Mouse (Mus musculus) heart, embryonic 13.5 days (tissue): ENCODE measurements around the gene Pard3. TPM values are rescaled to one million over a fixed set of nuclear protein-coding genes. Genes with fewer than 3 reads are reported as not detected.

ENCODE experiments used
- ATAC-seq: fragments of 200-750 bp; cut with Nextera tagmentation; 2 replicates; pipeline ENCODE4 v1.8.0; 2017; ENCODE audit warnings: moderate TSS enrichment; ENCODE audit not compliant: insufficient number of reproducible peaks, low FRiP score, low TSS enrichment; ENCODE audit errors: extremely low read depth
- H3K27ac ChIP-seq: fragments of 300-500 bp; sonication (generic); replicated peaks from 2 replicates; pipeline ENCODE4 v1.5.1; 2015; ENCODE audit warnings: moderate library complexity, mild to moderate bottlenecking, inconsistent platforms
- H3K27me3 ChIP-seq: fragments of 300-500 bp; sonication (generic); replicated peaks from 2 replicates; pipeline ENCODE4 v1.6.1; 2015; ENCODE audit warnings: mild to moderate bottlenecking, inconsistent platforms
- H3K36me3 ChIP-seq: fragments of 300-500 bp; sonication (generic); 2 replicates; pipeline ENCODE4 v1.6.1; 2015; ENCODE audit warnings: mild to moderate bottlenecking, inconsistent platforms
- H3K4me1 ChIP-seq: fragments of 300-500 bp; sonication (generic); 2 replicates; pipeline ENCODE4 v1.6.1; 2015; ENCODE audit warnings: inconsistent platforms
- H3K4me2 ChIP-seq: fragments of 300-500 bp; sonication (generic); 2 replicates; pipeline ENCODE4 v1.6.1; 2015; ENCODE audit warnings: inconsistent platforms, mild to moderate bottlenecking, moderate library complexity
- H3K4me3 ChIP-seq: fragments of 300-500 bp; sonication (generic); 2 replicates; pipeline ENCODE4 v1.5.1; 2015; ENCODE audit warnings: moderate library complexity, mild to moderate bottlenecking, inconsistent platforms
- H3K9ac ChIP-seq: fragments of 300-500 bp; sonication (generic); 2 replicates; pipeline ENCODE4 v1.6.1; 2015; ENCODE audit warnings: inconsistent platforms, mild to moderate bottlenecking, moderate library complexity
- H3K9me3 ChIP-seq: fragments of 300-500 bp; sonication (generic); 2 replicates; pipeline ENCODE4 v1.6.1; 2016; ENCODE audit warnings: inconsistent platforms
- WGBS: fragments of 180-500 bp; shearing (Covaris S2); methylation state at CpG from one replicate; pipeline ENCODE4 v1.1.7; 2015; ENCODE audit warnings: mixed read lengths; 5-methylcytosine and 5-hydroxymethylcytosine counted together
- polyA plus RNA-seq: library from polyadenylated mRNA; unstranded; fragments of >200 nt; fragmentation: Nextera tagmentation; extraction: Ambion mirVana; gene quantifications from 2 replicates; pipeline ENCODE4 v1.2.1, GENCODE M21; 2015

Gene Pard3
- polyA plus RNA-seq, 1 experiment from 2014 or later: 15.0 TPM

DNA sequence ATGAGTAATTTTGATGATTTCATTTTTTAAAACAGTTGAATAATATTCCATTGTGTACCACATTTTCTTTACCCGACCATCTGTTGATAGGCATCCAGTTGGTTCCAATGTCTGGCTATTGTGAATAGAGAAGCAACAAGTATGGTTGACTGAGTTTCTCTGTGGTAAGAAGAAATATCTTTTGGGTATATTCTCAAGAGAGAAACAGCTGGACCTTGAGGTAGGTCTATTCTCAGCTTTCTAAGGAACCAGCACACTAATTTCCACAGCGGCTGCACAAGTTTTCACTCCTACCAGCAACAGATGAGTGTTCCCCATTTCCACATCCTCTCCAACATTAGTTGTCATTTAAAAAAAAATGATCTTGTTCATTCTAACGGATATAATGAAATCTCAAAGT, 558.4 kb downstream of the Pard3 start:
- Histone ChIP-seq H3K4me3 (no peak overlapping the region), H3K9ac (no peak overlapping the region), H3K36me3 (no peaks in the 10 kb centered on the region), H3K4me1 (peaks cover 9% of the 10 kb centered on the region), H3K9me3 (no peaks in the 10 kb centered on the region), H3K27ac (no peak overlapping the region), H3K27me3 (no peaks in the 10 kb centered on the region), H3K4me2 (no peak overlapping the region)
- 83% methylated on average over 3 of the region's 3 CpGs for WGBS
- ATAC-seq: no peak

- Histone ChIP-seq H3K9ac (no peak overlapping the region), H3K36me3 (no peaks in the 10 kb centered on the region), H3K9me3 (no peaks in the 10 kb centered on the region), H3K4me2 (no peak overlapping the region), H3K27ac (no peak overlapping the region), H3K4me1 (no peaks in the 10 kb centered on the region), H3K27me3 (no peaks in the 10 kb centered on the region), H3K4me3 (no peak overlapping the region)
- no peak for ATAC-seq
- 71% methylated on average over 9 of the region's 9 CpGs for WGBS
These were observed 574.8 kb downstream of the Pard3 start for GRCm38 (mm10) chr8:127638232-127639087.

- Histone ChIP-seq H3K4me3 (no peak overlapping the region), H3K4me1 (no peaks in the 10 kb centered on the region), H3K9ac (no peak overlapping the region), H3K27ac (no peak overlapping the region), H3K36me3 (no peaks in the 10 kb centered on the region), H3K27me3 (no peaks in the 10 kb centered on the region), H3K4me2 (no peak overlapping the region), H3K9me3 (no peaks in the 10 kb centered on the region)
- ATAC-seq: no peak
- WGBS: 85% methylated on average over 4 of the region's 4 CpGs
These were observed 575.4 kb downstream of the Pard3 start for GRCm38 (mm10) chr8:127639088-127639453.

DNA sequence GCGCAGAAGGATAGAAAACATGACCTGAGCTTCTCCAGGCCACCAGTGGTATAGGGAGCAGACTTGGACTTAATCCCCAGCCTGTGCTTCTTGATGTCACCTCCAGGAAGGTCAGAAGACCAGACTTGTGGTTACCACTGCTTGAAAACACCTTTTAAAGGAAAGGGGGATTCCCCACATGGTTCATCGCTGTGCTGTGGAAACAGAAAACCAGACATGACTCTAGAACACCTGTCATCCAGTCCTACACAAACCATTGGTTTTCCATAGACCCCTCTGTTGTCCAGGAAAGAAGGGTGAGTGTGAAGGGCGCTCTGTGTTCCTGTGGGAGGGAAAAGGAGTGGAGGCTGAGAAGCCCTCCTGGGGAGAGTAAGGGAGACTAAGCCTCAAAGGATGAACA, 591.9 kb downstream of the Pard3 start:
- Histone ChIP-seq H3K9ac (no peak overlapping the region), H3K27ac (no peak overlapping the region), H3K4me1 (no peaks in the 10 kb centered on the region), H3K27me3 (0 out of 2 replicates have a peak, but pooled peaks cover 3% of the 10 kb centered on the region), H3K9me3 (no peaks in the 10 kb centered on the region), H3K4me2 (no peak overlapping the region), H3K36me3 (no peaks in the 10 kb centered on the region), H3K4me3 (no peak overlapping the region)
- WGBS: 84% methylated on average over 3 of the region's 3 CpGs
- no peak for ATAC-seq

Other genes with a start within 250 kb of the Pard3 start
- 172 and 209 TPM in 2 replicates for gene Tomm20, start 118.0 kb upstream of the Pard3 start, polyA plus RNA-seq
- gene Rbm34, start 92.8 kb upstream of the Pard3 start, polyA plus RNA-seq: 10.9 and 12.1 TPM in 2 replicates